Mouse (Mus musculus): ENCODE measurements around the gene Oaf. TPM values are rescaled to one million over a fixed set of nuclear protein-coding genes. Genes with fewer than 3 reads are reported as not detected.

Oaf gene
- total RNA-seq, 4 experiments from 2014 or later, result 8.9 to 10.2 (median 9.0) TPM

DNA sequence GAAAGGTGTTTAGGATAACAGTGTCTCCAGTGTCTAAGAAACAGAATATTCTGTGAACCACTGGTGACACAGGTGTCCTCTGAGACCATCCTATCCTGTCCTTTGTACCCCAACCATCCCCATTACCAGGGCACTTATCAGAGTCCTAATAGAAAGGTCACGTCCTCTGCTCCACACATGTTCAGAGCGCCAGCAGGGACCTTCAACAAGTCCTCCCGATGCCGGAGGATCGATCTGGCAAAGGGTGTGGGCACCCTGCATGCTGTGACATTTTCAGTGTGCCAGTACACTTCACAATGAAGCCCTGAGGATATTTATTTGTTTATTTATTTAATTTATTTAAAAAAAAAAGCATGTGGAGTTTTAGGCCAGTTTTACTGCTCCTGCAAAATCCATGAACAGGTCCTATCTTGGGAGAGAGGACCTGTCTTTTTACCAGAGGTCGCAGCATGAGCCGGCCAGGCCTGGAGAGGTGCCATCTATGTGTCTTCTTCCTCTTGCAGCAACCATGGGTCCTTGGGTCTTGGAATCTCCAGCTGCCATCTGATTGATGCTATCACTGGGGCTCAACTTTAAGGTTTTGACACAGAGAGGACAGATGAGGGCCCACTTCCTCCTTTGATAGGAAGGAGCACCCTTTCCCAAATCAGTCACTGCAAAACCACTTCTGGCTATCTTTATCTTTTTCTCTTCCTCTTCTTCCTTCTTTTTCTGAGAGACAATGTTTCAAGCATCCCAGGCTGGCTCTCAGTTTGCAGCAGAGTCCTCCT is 6.3 kb upstream of the Oaf start:
- DNase-seq (ENCODE audit: low spot score), result no peak

DNA sequence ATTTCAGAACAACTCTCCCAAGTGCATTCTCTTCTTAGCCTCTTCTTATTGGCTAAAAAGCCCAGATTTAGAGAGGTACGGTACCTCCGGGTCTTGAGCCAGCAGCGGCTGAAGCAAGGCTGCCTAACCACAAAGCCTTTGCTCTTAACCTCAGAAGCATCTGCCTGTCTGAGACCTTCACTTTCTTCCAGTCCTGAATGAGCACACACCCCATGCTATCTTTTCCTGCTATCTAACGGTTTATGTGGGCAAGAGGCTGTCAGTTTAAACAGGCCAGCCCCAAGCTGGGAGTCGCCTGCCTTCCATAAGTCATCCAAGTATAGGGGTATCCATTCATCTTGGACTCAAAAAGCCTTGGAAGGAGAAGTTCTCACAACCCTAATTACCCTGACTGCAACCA is 2.7 kb upstream of the Oaf start:
- DNase-seq (ENCODE audit: low spot score), result no peak

DNA sequence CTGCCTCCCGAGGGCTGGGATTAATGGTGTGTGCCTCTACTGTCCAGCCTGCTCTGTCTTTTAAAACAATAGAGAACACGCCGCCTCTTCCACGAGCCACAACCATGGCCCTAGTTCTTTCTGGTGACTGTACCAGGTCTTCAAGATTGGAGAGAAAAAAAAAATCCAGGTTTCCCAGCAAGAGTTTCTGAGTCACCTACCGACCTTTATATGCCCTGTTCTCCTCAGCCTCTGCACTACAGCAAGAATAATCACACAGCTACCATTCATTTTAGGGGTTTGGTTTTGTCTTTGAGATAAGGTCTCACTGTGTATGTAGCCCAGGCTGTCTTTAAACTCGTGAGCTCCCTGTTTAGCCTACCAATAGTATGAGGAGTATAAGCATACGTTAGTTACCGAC is 2.3 kb upstream of the Oaf start:
- DNase-seq (ENCODE audit: low spot score), result no peak

DNA sequence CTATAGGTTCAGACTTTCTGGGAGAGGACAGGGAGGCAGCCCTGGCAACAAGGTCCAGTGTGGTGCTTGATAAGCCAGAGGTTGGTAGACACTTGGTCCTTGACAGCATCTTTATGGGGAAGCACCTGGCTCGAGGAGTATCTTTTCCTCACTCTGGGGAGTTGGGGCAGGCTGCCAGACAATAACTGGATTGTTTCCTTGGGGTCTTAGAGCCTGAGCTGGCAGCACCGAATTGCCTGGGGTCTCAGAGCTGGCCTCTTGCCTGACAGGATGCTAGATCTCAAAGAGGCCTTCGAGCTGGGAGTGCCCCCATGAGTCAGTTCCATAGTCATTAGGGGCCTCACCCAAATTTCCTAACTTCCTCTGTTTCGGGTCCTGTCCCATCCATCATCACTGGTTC is 1.6 kb upstream of the Oaf start:
- DNase-seq (ENCODE audit: low spot score), result no peak

DNA sequence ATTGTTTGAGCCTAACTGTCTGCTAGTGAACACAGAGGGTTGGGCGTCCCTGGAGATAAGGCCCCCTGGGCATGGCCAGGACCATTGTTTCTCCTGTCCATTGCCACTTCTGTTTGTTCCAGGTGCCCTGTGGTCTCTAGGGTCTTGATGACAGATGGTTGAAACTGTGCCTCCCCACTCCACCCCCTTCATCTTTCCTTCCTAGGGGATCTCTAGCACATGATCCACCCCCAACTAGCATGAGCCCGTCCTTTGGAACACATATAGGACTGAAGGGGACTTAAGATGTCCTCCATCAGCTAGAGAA is 836 bp upstream of the Oaf start:
- no peak for DNase-seq (ENCODE audit: low spot score)

DNA sequence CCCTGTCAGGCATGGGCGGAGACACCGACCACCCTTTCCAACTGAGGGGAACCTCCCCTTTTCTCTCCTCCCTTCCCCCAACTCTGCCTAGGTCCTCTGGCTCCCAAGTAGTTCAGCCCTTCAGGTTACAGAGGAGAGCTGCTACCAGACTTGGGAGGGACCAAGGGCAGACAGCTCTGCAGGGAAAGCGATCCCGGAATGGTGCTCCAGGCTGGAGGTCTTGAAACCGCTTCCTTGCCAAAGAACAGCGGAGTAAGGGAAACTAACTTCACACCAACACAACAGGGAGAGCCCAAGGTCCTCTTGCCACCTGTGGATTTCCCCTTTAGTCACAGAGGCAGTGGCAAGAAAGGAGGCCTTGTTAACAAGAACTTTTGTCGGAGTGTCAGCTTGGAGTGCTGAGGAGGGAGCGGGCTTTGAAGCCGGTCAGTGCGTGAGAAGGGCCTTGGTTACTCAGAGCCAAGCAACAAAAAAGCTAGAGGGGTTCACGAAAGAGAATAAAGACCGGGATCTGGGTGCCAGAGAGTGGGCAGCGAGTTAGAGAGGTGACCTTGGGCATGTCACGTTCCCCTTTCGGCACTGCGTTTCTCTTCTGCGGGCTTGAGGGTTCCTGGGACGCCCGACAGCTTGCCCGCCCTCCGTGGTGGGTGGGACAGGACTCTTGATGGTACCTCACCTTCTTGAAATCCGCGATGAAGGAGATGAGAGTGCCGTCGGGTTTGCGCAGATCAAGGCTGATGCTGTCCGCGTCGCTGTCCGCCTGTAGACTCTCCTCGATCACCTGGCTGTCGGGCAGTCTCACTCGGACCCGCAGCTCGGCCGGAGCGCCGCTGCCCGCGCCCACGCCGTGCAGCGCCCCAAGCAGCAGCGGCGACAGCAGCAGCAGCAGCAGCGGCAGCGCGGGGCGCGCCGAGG is 823 bp downstream of the Oaf start:
- DNase-seq (ENCODE audit: low spot score), result no peak

DNA sequence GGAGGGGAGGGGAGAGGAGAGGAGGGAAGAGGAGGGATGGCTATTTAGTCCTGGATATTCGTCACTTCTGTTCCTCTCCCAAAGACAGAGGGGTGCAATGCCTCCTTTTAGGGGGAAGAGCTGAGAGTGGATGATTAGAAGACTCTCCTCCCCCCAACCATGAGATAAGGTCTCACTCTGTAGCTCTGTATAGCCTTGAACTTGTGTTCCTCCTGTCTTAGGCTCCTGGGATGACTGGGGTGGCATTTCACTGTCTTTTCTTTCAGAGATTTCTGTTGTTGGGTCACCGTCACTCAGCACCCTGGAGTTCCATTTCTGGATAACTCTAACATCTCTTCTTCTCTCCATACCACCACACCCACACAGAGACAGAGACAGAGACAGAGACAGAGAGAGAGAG is 1.5 kb downstream of the Oaf start:
- DNase-seq (ENCODE audit: low spot score), result no peak

DNA sequence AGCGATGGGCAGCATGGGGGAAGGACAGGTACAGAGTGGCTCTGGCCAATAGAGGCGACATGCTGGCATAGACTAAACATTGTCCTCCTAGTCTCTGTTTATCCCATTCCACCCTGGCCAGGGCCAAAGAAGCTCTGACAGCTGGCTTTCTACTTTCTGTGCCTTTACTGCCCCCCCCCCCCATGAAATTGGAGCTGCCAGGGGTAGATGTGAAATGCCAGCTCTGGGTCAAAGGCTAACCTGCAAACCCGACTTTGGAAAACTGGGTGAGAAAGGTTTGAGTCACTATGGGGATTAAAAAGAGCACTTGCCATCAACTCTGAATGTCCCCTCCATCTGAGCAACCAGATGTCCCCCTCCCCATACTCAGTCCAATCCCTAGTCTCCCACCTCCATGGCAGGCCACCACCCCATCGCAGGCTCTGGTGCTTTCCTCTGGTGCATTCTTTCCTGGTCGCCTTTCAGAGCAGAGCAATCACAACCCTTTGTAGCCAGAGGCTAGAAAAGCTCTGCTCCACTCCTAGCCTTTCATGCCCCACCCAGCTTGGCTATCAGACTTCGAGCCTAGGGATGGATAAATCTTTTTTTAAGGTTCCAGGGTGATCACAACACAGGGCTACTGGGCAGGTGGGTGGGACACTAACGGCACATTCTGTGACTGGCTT is 2.5 kb downstream of the Oaf start:
- no peak for DNase-seq (ENCODE audit: low spot score)

DNA sequence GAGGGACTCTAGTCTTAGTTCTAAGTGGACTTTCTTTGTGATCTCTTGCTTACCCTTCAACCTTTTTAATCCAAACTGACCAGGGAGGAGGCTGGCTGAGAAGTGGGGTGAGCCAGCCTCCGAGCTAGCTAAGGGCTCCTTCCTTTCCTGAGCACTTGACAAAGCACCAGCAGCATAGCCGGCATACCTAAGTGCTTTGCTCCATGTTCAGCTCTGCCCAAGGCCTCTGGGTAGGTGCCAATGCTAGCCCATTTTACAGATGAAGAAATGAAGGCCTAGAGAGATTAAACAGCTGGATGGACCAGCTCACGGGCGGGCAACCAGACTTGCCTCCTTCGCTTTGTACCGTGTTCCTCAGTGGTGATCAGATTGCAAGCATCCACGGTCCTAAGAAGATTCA is 3.1 kb downstream of the Oaf start:
- DNase-seq (ENCODE audit: low spot score), result no peak

DNA sequence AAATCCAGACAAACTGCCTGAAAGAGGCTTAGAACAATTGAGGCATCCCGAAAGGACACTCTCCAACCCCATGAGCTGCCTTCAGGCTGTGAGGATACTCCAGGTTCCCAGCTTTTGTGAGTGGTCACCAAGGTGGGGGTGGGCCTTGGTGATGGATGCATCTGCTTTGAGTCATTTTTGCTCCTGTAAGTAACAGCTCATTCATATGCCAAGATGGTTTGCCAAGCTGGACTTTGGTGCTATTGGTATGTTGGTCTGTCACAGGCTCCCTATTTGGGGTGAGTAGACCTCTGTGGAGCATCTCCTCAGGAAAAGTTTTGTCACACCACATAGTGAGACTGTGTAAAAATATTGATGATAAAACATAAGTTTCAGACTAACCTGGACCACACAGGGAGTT is 3.6 kb downstream of the Oaf start:
- DNase-seq (ENCODE audit: low spot score), result no peak

DNA sequence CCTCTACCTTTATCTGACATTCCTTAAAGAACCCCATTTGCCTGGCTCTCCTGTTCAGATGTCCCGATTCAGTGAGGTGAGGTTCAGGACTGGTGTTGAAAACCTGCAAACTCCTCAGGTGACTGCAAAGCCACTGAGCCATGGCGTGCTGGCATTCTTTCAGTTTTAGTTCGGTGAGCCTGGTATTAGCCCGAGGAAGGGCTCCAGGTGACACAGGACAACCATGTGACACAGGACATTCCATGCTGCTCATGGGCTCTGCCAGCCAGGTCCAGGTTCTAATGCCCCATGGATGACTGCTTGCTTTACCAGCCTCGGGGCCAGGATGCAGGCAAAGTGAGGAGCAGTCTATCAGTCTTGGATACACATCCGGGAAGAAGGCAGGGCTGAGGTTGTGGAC is 4.4 kb downstream of the Oaf start:
- DNase-seq (ENCODE audit: low spot score), result no peak

DNA sequence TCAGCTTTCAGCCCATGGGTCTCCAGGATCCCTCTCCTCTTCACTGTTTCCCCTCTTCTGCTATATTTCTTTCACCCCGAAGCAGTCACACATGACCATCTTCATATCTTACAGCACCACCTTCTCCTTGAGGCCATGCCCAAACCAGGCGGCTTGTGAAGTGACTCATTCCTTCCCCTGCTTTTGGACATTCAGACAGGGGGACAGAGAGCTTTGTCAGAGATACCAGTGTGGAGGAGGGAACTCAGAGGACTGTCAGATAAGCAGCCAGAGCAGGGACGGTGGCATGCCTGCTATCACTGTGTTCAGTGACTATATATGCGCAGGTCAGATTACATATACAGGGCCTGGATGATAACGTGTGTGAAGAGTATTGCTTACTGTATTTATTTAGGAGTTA is 5.2 kb downstream of the Oaf start:
- no peak for DNase-seq (ENCODE audit: low spot score)

DNA sequence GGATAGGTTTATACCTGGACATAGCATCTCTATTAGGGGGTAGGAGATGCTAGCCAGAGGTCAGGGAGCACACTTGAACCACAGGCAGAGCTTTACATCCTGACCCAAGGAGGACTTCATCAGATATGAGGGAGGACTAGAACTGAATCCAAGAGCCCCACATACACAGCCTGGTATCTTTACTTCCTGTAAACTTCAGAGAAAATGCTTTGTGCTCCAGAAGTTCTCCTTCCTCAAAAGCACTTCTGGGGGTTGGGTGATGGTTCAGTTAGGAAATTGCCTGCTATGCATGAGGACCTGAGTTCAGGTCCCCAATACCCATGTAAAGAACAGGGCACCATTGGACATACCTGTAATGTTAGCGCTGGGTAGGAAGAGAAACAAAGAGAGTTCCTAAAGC is 6.2 kb downstream of the Oaf start:
- DNase-seq (ENCODE audit: low spot score), result no peak

DNA sequence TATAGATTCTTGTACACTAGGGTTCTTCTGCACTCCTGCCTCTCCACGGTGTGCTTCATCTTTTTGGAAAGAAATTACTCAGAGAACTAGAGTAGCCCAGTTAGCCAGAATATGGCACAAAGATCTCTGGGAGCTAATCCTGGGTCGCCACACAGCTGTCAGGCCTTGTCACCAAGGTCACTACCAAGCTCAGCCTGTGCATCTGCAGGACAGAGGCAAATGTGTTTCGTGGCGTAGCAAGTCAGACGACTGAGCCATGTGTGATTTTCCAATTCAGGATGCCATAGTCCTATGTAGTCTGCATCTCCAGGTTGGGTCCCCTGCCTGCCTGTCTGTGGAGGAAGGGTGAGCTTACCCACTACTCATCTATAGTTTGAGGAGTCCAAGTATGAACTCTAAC is 6.7 kb downstream of the Oaf start:
- DNase-seq (ENCODE audit: low spot score), result no peak

DNA sequence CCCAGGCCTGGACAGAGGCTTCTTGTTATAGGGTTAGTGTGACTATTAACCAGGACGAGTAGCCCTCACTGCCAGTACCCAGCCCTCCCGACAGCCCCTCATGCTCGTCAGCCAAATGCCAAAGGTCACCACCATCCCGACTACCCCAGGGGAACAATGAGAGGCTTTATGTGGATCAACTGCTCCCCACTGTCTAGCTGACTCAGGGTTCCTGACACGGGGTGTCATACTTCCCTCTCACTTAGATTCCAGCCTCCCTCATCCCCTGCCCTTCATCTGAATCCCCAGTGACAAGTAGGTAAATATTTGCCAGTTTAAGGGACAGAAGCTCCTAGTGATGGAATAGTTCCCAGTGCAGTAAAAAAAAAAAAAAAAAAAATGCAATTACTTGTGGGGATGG is 7.4 kb downstream of the Oaf start:
- DNase-seq (ENCODE audit: low spot score), result no peak

DNA sequence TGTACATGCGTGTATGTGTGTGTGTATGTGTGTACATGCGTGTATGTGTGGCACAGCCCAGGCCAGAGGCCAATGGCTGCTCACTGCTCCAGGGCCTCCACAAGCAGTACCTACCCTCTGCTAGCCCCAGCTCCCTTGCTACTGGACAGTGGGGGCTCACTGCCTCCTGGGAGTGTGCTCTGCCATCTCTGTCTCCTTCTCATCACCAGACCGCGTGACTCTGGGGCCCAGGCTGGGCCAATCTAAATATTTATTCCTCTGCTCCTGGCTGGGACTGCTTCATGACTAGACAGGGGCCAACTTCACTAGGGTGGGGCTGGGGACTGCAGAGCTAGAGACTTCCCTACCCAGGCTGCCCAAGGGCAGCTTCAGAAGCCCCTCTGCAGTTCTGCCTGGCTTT is 7.9 kb downstream of the Oaf start:
- DNase-seq (ENCODE audit: low spot score), result no peak

DNA sequence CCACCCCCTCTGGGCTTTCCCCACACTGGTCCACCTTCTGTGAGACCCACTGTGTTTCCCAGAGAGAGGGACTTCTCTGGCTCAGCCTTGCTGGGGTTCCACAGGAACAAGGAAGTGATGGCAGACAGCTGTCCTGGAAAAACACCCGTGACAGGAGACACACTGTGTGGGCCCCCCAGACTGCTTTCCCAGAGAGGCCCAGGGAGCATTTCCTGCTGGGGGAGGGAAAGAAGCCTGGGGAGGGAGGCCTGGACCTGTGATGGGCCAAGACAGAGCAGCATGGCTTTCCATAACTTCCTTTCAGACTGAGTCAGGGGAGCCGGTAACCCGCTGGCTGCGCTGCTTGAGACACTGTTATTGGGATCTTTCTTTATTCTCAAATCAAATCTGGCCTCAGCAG is 8.8 kb downstream of the Oaf start:
- DNase-seq (ENCODE audit: low spot score), result peak; percentile 42

DNA sequence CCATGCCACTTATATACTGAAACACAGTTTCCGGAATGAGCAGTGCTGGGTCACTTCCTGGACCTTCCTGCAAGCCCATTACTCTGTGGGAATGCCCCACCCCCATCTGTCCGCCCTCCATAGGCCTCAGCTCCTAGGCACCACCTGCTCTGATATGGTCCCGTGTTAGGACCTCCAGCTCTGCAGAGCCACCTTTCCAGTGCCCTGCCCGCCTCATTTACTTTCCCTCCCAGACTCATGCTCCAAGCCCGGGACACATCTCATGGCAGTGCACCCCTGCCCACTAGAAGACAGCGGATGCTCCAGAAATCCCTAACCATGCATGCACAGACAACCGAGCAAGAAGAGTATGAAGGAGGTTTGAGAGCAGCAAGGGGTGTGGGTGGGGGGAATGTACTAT is 9.7 kb downstream of the Oaf start:
- DNase-seq (ENCODE audit: low spot score), result no peak

DNA sequence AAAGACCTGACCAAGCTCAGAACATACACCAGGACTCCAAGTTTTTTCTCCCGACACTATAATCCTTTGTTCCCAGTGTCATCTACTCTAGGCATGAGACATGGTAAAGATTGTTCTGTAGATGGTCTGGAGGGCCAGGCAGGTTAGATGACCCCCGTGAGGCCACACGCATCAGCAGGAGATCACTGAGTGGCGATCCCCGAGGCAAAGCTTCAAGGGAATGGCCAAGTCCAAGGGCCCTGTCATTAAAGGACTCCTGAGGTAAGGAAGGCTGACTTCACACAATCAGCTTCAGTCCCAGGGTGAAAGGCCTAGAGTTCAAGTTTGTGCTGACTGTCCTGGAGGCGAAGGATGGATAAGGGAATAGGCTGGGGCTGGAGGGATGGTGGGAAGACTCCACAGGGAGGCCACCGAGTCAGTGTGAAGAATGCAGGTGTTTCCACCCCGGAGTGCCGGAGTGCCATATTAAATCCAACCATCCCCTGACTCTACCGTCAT is 10.3 kb downstream of the Oaf start:
- no peak for DNase-seq (ENCODE audit: low spot score)

DNA sequence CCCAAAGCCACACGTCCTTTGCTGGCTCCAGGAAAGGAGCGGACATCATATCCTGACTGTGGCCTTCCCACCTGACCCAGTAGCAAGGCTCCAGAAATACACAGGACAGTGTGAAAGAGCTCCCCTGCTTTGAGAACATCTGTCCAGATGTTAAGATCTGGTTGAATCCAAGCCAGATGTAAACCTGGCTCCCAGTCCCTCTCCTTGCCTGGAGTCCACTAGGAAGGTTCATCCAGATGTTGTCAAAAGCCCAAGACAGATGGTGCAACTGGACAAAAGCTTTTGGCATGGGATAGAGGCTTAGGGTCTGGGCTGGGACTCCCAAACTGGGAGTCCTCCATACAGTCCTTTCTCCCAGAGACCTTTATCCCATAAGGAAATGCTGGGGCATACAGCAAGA is 11.0 kb downstream of the Oaf start:
- DNase-seq (ENCODE audit: low spot score), result no peak

DNA sequence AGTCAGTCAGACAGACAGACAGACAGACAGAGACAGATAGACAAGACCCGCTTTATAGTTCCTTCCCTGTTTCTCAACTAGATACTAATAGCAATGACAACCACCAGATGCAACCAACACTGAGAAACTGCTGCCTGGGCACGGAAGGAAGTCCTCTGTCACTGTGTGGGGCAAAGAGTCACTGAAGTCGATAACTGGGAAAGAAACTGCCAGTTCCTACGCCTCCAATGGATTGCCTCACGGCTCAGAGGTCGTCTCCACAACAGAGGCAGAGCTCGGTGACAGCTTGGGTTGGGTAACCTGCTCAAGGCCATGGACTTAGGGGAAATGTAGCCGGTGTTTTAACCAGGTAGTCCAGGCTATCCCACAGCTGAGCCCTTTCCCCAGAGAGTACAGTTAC is 12.1 kb downstream of the Oaf start:
- no peak for DNase-seq (ENCODE audit: low spot score)

DNA sequence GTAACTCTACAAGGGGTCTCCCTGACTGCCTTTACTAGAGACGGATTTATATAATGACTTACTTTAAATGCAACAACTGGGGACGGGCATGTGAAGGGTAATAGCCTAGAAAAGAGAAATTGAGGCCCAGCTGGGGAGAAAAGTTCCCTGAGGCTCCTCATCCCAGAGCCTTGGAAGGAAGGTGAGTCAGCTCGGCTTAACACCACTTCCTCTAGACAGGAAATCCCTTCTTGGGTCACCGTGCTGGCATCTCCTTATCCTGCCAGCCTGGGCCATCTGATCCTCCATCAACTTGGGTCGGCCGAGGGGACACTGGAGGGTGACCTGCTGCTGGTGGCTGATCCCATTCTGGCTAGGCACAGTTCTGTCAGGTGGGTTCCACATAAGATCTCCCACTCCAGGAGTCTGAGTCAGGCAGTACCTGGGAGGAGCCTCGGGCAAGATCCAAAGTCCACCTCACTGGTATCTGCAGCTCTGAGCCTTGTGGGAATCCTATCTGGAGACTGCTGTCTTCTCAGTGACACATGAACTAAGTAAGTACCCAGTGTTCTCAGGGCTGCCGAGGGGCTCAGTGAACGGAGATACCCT is 13.0 kb downstream of the Oaf start:
- DNase-seq (ENCODE audit: low spot score), result no peak
